Mouse (Mus musculus): ENCODE data around the gene Sbno2. TPM values are rescaled to one million over a fixed set of nuclear protein-coding genes. Genes with fewer than 3 reads are reported as not detected.

Sbno2 gene
- total and polyA plus RNA-seq, 2 experiments from 2014 or later, result 6.8 to 24.2 TPM

DNA sequence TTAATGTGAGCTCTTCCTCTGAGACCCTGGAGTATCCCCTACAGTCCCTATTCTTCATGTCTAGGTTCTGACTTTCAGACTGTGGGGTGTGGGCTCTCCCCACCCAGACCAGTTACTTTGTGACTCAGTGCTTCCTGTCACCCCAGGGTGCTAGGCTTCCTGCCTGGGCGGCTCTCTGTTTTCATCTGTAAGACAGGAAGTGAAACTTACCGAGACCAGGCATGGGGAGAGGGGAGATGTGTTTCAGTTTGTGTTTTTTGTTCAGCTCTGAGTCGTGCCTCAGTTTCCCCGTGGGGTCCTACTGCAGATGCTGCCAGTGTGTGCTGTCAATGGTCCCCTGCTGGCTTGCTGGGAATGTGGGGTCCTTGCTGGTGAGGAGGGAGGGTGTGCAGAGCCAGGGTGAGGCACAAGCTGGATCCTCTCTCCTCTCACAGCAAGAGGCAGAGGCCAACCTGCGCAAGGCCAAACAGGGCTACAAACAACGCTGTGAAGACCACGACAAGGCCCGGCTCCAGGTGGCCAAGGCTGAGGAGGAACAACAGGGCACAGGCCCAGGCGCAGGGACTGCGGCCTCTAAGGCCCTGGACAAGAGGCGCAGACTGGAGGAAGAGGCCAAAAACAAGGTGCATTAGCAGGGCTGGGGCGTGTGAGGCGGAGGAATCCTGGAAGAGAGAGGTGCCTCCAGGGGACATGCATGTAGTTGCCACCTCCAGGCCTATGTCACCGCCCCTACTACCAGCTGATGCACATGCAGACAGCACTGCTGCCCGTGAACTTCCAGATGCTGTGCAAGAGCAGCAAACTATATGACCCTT is 80.9 kb downstream of the Sbno2 start:
- TF ChIP-seq CTCF (IDR thresholded peaks at IDR 0.05; ENCODE audit: low read depth), result no peak
- no peaks in the 10 kb centered on the region for H3K36me3 ChIP-seq (ENCODE audit: insufficient read depth)
- no peak overlapping the region for H3K4me2 ChIP-seq (ENCODE audit: low read depth)
- WGBS, result 80% methylated on average over 15 of the region's 15 CpGs
- DNase-seq (no peak), ATAC-seq (no peak)
- H3K9ac ChIP-seq, result no peak overlapping the region
- no peak overlapping the region for H3K4me3 ChIP-seq (ENCODE audit: low read depth, low read length)
- no peaks in the 10 kb centered on the region for H3K4me1 ChIP-seq (ENCODE audit: insufficient read depth)
- H3K27ac ChIP-seq (ENCODE audit: low read depth, low read length), result no peak overlapping the region
- no peaks in the 10 kb centered on the region for H3K9me3 ChIP-seq (ENCODE audit: low read length)
- H3K27me3 ChIP-seq (ENCODE audit: insufficient read depth, low read length), result peaks cover 7% of the 10 kb centered on the region; the same call in 1 of the 2 replicates

DNA sequence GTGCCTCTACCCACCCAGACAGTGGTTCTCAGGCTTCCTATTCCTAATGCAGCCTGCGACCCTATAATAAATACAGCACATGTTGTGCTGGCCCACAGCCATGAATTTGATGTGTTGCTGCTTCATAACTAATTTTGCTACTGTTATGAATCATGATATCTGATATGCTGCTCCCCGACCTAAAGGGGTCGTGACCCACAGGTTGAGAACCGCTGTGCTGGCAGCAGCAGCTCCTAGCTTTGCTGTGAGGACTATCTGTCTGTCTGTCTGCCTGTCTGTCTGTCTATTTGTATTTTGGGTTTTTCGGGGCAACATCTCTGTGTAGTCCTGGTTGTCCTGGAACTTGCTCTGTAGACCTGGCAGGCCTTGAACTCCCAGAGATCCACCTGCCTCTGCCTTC is 81.6 kb downstream of the Sbno2 start:
- ATAC-seq, result no peak
- no peak overlapping the region for H3K9ac ChIP-seq
- H3K4me2 ChIP-seq (ENCODE audit: low read depth), result no peak overlapping the region
- WGBS, result 79% methylated on average over 5 of the region's 5 CpGs
- H3K27ac ChIP-seq (ENCODE audit: low read depth, low read length), result no peak overlapping the region
- H3K27me3 ChIP-seq (ENCODE audit: insufficient read depth, low read length), result peaks cover 10% of the 10 kb centered on the region; the same call in 1 of the 2 replicates
- no peak overlapping the region for H3K4me3 ChIP-seq (ENCODE audit: low read depth, low read length)
- H3K4me1 ChIP-seq (ENCODE audit: insufficient read depth), result no peaks in the 10 kb centered on the region
- no peaks in the 10 kb centered on the region for H3K36me3 ChIP-seq (ENCODE audit: insufficient read depth)
- no peak for DNase-seq
- TF ChIP-seq CTCF (IDR thresholded peaks at IDR 0.05; ENCODE audit: low read depth), result no peak
- H3K9me3 ChIP-seq (ENCODE audit: low read length), result no peaks in the 10 kb centered on the region

GRCm38 (mm10) chr10:80022806-80023205 is 82.6 kb downstream of the Sbno2 start:
- ATAC-seq (no peak), DNase-seq (no peak)
- TF ChIP-seq CTCF (IDR thresholded peaks at IDR 0.05; ENCODE audit: low read depth), result no peak
- Histone ChIP-seq H3K27me3 (ENCODE audit: insufficient read depth, low read length) (peaks cover 12% of the 10 kb centered on the region), H3K9ac (no peak overlapping the region), H3K4me3 (ENCODE audit: low read depth, low read length) (no peak overlapping the region), H3K4me1 (ENCODE audit: insufficient read depth) (no peaks in the 10 kb centered on the region), H3K36me3 (ENCODE audit: insufficient read depth) (no peaks in the 10 kb centered on the region), H3K4me2 (ENCODE audit: low read depth) (no peak overlapping the region), H3K27ac (ENCODE audit: low read depth, low read length) (no peak overlapping the region), H3K9me3 (ENCODE audit: low read length) (no peaks in the 10 kb centered on the region)
- WGBS, result 94% methylated on average over 8 of the region's 8 CpGs

DNA sequence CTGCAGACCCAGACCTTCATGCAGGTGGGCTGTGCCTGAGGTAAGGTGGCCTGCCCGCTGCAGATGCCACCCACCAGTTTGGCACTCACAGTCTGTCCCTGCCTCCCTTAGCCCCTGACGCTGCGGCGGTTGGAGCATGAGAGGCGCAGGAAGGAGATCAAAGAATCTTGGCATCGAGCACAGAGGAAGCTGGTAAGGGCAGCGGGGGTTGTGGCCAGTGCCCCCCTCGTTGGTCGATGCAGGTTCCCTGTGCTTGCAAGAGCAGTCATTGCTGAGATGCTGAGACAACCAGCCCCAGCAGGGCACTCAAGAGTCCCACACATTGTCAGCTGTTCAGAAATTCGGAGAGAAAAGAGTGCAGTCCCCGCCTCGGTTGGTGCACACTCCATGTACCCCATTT is 83.2 kb downstream of the Sbno2 start:
- WGBS, result 86% methylated on average over 12 of the region's 12 CpGs
- peaks cover 12% of the 10 kb centered on the region for H3K27me3 ChIP-seq (ENCODE audit: insufficient read depth, low read length)
- DNase-seq, result no peak
- no peaks in the 10 kb centered on the region for H3K36me3 ChIP-seq (ENCODE audit: insufficient read depth)
- TF ChIP-seq CTCF (IDR thresholded peaks at IDR 0.05; ENCODE audit: low read depth), result no peak
- H3K27ac ChIP-seq (ENCODE audit: low read depth, low read length), result no peak overlapping the region
- no peak for ATAC-seq
- no peaks in the 10 kb centered on the region for H3K9me3 ChIP-seq (ENCODE audit: low read length)
- H3K4me3 ChIP-seq (ENCODE audit: low read depth, low read length), result no peak overlapping the region
- no peak overlapping the region for H3K9ac ChIP-seq
- H3K4me1 ChIP-seq (ENCODE audit: insufficient read depth), result no peaks in the 10 kb centered on the region
- no peak overlapping the region for H3K4me2 ChIP-seq (ENCODE audit: low read depth)

DNA sequence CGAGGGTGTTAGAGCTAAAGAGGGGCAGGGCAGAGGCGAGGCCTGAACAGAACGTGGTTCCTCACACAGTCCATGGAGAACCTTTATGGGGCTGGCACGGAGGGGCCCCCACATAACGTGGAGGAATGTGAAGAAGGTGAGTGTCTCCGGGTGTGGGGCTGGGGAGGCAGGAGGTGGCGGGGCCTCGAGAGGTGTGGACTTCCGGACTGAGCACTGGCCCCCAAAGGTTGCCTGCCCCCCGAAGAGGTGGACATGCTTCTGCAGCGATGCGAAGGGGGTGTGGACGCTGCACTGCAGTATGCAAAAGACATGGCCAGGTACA is 84.1 kb downstream of the Sbno2 start:
- WGBS, result 91% methylated on average over 13 of the region's 13 CpGs
- no peaks in the 10 kb centered on the region for H3K9me3 ChIP-seq (ENCODE audit: low read length)
- no peak for TF ChIP-seq CTCF (IDR thresholded peaks at IDR 0.05; ENCODE audit: low read depth)
- no peaks in the 10 kb centered on the region for H3K36me3 ChIP-seq (ENCODE audit: insufficient read depth)
- H3K4me1 ChIP-seq (ENCODE audit: insufficient read depth), result no peaks in the 10 kb centered on the region
- ATAC-seq, result no peak
- peaks cover 12% of the 10 kb centered on the region for H3K27me3 ChIP-seq (ENCODE audit: insufficient read depth, low read length)
- H3K4me3 ChIP-seq (ENCODE audit: low read depth, low read length), result no peak overlapping the region
- DNase-seq, result no peak
- no peak overlapping the region for H3K27ac ChIP-seq (ENCODE audit: low read depth, low read length)
- H3K9ac ChIP-seq, result no peak overlapping the region
- no peak overlapping the region for H3K4me2 ChIP-seq (ENCODE audit: low read depth)

DNA sequence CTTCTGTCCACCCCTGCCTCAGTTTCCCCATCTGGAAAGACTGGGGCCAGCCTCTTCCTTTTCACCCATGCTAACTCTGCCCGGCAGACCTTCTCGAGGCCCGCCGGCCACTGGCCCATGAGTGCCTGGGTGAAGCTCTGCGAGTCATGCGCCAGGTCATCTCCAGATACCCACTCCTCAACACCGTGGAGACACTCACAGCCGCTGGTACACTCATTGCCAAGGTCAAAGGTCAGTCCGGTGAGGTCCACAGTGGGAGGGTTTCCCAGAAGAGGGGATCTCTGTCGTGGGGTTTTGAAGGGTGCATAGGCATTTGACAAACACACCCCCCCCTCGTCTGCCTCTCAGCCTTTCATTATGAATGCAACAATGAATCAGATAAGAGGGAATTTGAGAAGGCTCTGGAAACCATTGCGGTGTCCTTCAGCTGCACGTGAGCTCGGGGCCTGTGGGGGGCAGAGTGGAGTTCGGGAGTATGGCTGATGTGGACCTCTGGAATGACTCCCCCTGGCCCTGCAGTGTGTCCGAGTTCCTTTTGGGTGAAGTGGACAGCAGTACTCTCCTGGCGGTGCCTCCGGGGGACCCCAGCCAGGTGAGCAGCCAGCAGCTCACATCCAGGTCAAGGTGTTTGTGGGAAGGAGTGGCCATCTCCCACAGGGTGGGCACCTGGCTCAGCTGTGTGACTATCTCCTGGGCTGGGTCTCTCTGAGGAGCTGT is 84.6 kb downstream of the Sbno2 start:
- Histone ChIP-seq H3K27ac (ENCODE audit: low read depth, low read length) (no peak overlapping the region), H3K27me3 (ENCODE audit: insufficient read depth, low read length) (peaks cover 12% of the 10 kb centered on the region), H3K4me3 (ENCODE audit: low read depth, low read length) (no peak overlapping the region), H3K36me3 (ENCODE audit: insufficient read depth) (no peaks in the 10 kb centered on the region), H3K4me2 (ENCODE audit: low read depth) (no peak overlapping the region), H3K4me1 (ENCODE audit: insufficient read depth) (no peaks in the 10 kb centered on the region), H3K9me3 (ENCODE audit: low read length) (no peaks in the 10 kb centered on the region), H3K9ac (no peak overlapping the region)
- 83% methylated on average over 18 of the region's 18 CpGs for WGBS
- no peak for ATAC-seq
- no peak for DNase-seq
- no peak for TF ChIP-seq CTCF (IDR thresholded peaks at IDR 0.05; ENCODE audit: low read depth)

GRCm38 (mm10) chr10:80020191-80020590 is 85.2 kb downstream of the Sbno2 start:
- DNase-seq, result no peak

More at GRCm38 (mm10) chr10:80020191-80020590, 85.2 kb downstream of the Sbno2 start:
- no peak overlapping the region for H3K4me3 ChIP-seq (ENCODE audit: low read depth, low read length)
- no peak overlapping the region for H3K9ac ChIP-seq
- TF ChIP-seq CTCF (IDR thresholded peaks at IDR 0.05; ENCODE audit: low read depth), result no peak
- no peak for ATAC-seq
- peaks cover 12% of the 10 kb centered on the region for H3K27me3 ChIP-seq (ENCODE audit: insufficient read depth, low read length)
- H3K4me1 ChIP-seq (ENCODE audit: insufficient read depth), result no peaks in the 10 kb centered on the region
- H3K9me3 ChIP-seq (ENCODE audit: low read length), result no peaks in the 10 kb centered on the region
- 23% methylated on average over 11 of the region's 11 CpGs for WGBS
- H3K36me3 ChIP-seq (ENCODE audit: insufficient read depth), result no peaks in the 10 kb centered on the region
- no peak overlapping the region for H3K27ac ChIP-seq (ENCODE audit: low read depth, low read length)
- no peak overlapping the region for H3K4me2 ChIP-seq (ENCODE audit: low read depth)

All from forebrain, postnatal 0 days (tissue).